Mouse (Mus musculus) limb, embryonic 11.5 days (tissue): ENCODE data around the gene Stt3b. TPM values are rescaled to one million over a fixed set of nuclear protein-coding genes. Genes with fewer than 3 reads are reported as not detected.

Experiments used
- ATAC-seq: fragments of 200-750 bp; cut with Nextera tagmentation; 2 replicates; pipeline ENCODE4 v1.8.0; 2017; ENCODE audit warnings: low read depth; ENCODE audit not compliant: insufficient number of reproducible peaks, low FRiP score, low TSS enrichment
- DNase-seq: peaks from one replicate; pipeline ENCODE4 v3.0.0-alpha.2; 2015; ENCODE audit warnings: low spot score
- H3K27ac ChIP-seq: fragments of 300-500 bp; sonication (generic); replicated peaks from 2 replicates; pipeline ENCODE4 v1.5.1; 2014; ENCODE audit warnings: low read depth, mild to moderate bottlenecking, low read length
- H3K27me3 ChIP-seq: fragments of 300-500 bp; sonication (generic); 2 replicates; pipeline ENCODE4 v1.6.1; 2014; ENCODE audit warnings: mild to moderate bottlenecking, low read length, mixed read lengths; ENCODE audit not compliant: control insufficient read depth, insufficient read depth
- H3K36me3 ChIP-seq: fragments of 300-500 bp; sonication (generic); 2 replicates; pipeline ENCODE4 v1.6.1; 2014; ENCODE audit warnings: mild to moderate bottlenecking, low read length, moderate library complexity, mixed read lengths; ENCODE audit not compliant: control insufficient read depth, insufficient read depth
- H3K4me1 ChIP-seq: fragments of 300-500 bp; sonication (generic); 2 replicates; pipeline ENCODE4 v1.6.1; 2014; ENCODE audit warnings: low read length, mixed read lengths; ENCODE audit not compliant: control insufficient read depth, insufficient read depth
- H3K4me2 ChIP-seq: fragments of 300-500 bp; sonication (generic); 2 replicates; pipeline ENCODE4 v1.6.1; 2014; ENCODE audit warnings: low read depth, mild to moderate bottlenecking, moderate library complexity; ENCODE audit not compliant: severe bottlenecking
- H3K4me3 ChIP-seq: fragments of 300-500 bp; sonication (generic); 2 replicates; pipeline ENCODE4 v1.5.1; 2014; ENCODE audit warnings: low read depth, low read length
- H3K9ac ChIP-seq: fragments of 300-500 bp; sonication (generic); 2 replicates; pipeline ENCODE4 v1.6.1; 2014; ENCODE audit warnings: mild to moderate bottlenecking, low read length
- H3K9me3 ChIP-seq: fragments of 300-500 bp; sonication (generic); 2 replicates; pipeline ENCODE4 v1.6.1; 2016; ENCODE audit warnings: low read length; ENCODE audit not compliant: control insufficient read depth
- WGBS: fragments of 180-500 bp; shearing (Covaris S2); extraction: QIAGEN DNeasy Blood & Tissue Kit; methylation state at CpG from one replicate; pipeline ENCODE4 v1.1.7; 2014; 5-methylcytosine and 5-hydroxymethylcytosine counted together
- polyA plus RNA-seq: library from polyadenylated mRNA; unstranded; fragments of >200 nt; fragmentation: Nextera tagmentation; extraction: Ambion mirVana; gene quantifications from 2 replicates; pipeline ENCODE4 v1.2.1, GENCODE M21; 2014

Stt3b gene
- polyA plus RNA-seq, 1 experiment from 2014 or later: 109 TPM

- Histone ChIP-seq H3K27me3 (no peaks in the 10 kb centered on the region), H3K36me3 (no peaks in the 10 kb centered on the region), H3K4me1 (peaks cover 11% of the 10 kb centered on the region), H3K9me3 (no peaks in the 10 kb centered on the region), H3K9ac (no peak overlapping the region), H3K4me2 (no peak overlapping the region), H3K4me3 (no peak overlapping the region), H3K27ac (no peak overlapping the region)
- no peak for DNase-seq
- 87% methylated on average over 12 of the region's 12 CpGs for WGBS
- no peak for ATAC-seq
These were observed 99.7 kb downstream of the Stt3b start for GRCm38 (mm10) chr9:115210535-115210934.

GRCm38 (mm10) chr9:115209737-115210136 lies 100.5 kb downstream of the Stt3b start:
- H3K27me3 ChIP-seq: no peaks in the 10 kb centered on the region
- H3K4me2 ChIP-seq: no peak overlapping the region
- no peak overlapping the region for H3K4me3 ChIP-seq
- H3K4me1 ChIP-seq: peaks cover 10% of the 10 kb centered on the region
- 88% methylated on average over 7 of the region's 7 CpGs for WGBS
- ATAC-seq: no peak
- no peak for DNase-seq
- no peaks in the 10 kb centered on the region for H3K9me3 ChIP-seq
- no peak overlapping the region for H3K9ac ChIP-seq
- H3K36me3 ChIP-seq: no peaks in the 10 kb centered on the region
- no peak overlapping the region for H3K27ac ChIP-seq

GRCm38 (mm10) chr9:115206219-115206618 lies 104.0 kb downstream of the Stt3b start:
- Histone ChIP-seq H3K9me3 (no peaks in the 10 kb centered on the region), H3K4me2 (no peak overlapping the region), H3K27ac (no peak overlapping the region), H3K4me1 (peaks cover 11% of the 10 kb centered on the region), H3K4me3 (no peak overlapping the region), H3K36me3 (no peaks in the 10 kb centered on the region), H3K9ac (no peak overlapping the region), H3K27me3 (no peaks in the 10 kb centered on the region)
- DNase-seq (no peak), ATAC-seq (no peak)
- 66% methylated on average over 5 of the region's 5 CpGs for WGBS

GRCm38 (mm10) chr9:115205491-115205890 lies 104.7 kb downstream of the Stt3b start:
- peak overlapping the region; percentile 29; the same call in 1 of the 2 replicates for H3K4me2 ChIP-seq

GRCm38 (mm10) chr9:115203136-115203535 lies 107.1 kb downstream of the Stt3b start:
- no peak for ATAC-seq
- WGBS: 66% methylated on average over 6 of the region's 6 CpGs

More at GRCm38 (mm10) chr9:115205491-115205890, 104.7 kb downstream of the Stt3b start:
- H3K9me3 ChIP-seq: no peaks in the 10 kb centered on the region
- ATAC-seq (peak; percentile 55; the same call in 1 of the 2 replicates), DNase-seq (peak; percentile 57)
- peaks cover 11% of the 10 kb centered on the region for H3K4me1 ChIP-seq
- 4% methylated on average over 6 of the region's 6 CpGs for WGBS
- H3K27me3 ChIP-seq: no peaks in the 10 kb centered on the region
- no peaks in the 10 kb centered on the region for H3K36me3 ChIP-seq
- H3K27ac ChIP-seq: no peak overlapping the region
- no peak overlapping the region for H3K9ac ChIP-seq
- peak overlapping the region; percentile 5; the same call in 1 of the 2 replicates for H3K4me3 ChIP-seq

GRCm38 (mm10) chr9:115201264-115201663 lies 109.0 kb downstream of the Stt3b start:
- no peak overlapping the region for H3K9ac ChIP-seq
- no peak for DNase-seq
- no peaks in the 10 kb centered on the region for H3K36me3 ChIP-seq
- 83% methylated on average over 6 of the region's 6 CpGs for WGBS
- H3K4me1 ChIP-seq: peaks cover 11% of the 10 kb centered on the region
- no peak for ATAC-seq
- no peaks in the 10 kb centered on the region for H3K9me3 ChIP-seq
- no peak overlapping the region for H3K4me3 ChIP-seq
- H3K4me2 ChIP-seq: no peak overlapping the region
- H3K27ac ChIP-seq: no peak overlapping the region
- H3K27me3 ChIP-seq: no peaks in the 10 kb centered on the region

More at GRCm38 (mm10) chr9:115203136-115203535, 107.1 kb downstream of the Stt3b start:
- Histone ChIP-seq H3K9me3 (no peaks in the 10 kb centered on the region), H3K4me2 (no peak overlapping the region), H3K27me3 (no peaks in the 10 kb centered on the region), H3K9ac (no peak overlapping the region), H3K27ac (no peak overlapping the region), H3K4me1 (peaks cover 11% of the 10 kb centered on the region), H3K4me3 (no peak overlapping the region), H3K36me3 (no peaks in the 10 kb centered on the region)
- no peak for DNase-seq

GRCm38 (mm10) chr9:115200166-115200862 lies 109.9 kb downstream of the Stt3b start:
- WGBS: 91% methylated on average over 15 of the region's 15 CpGs
- Histone ChIP-seq H3K4me3 (no peak overlapping the region), H3K36me3 (no peaks in the 10 kb centered on the region), H3K4me1 (peaks cover 7% of the 10 kb centered on the region; the same call in 1 of the 2 replicates), H3K27ac (no peak overlapping the region), H3K9ac (no peak overlapping the region), H3K9me3 (no peaks in the 10 kb centered on the region), H3K27me3 (no peaks in the 10 kb centered on the region), H3K4me2 (no peak overlapping the region)
- no peak for DNase-seq
- no peak for ATAC-seq

- Histone ChIP-seq H3K27me3 (no peaks in the 10 kb centered on the region), H3K4me3 (no peak overlapping the region), H3K4me1 (no peaks in the 10 kb centered on the region), H3K9me3 (no peaks in the 10 kb centered on the region), H3K27ac (no peak overlapping the region), H3K4me2 (no peak overlapping the region), H3K36me3 (no peaks in the 10 kb centered on the region), H3K9ac (no peak overlapping the region)
- DNase-seq (no peak), ATAC-seq (no peak)
- WGBS: 79% methylated on average over 7 of the region's 7 CpGs
These were observed 113.1 kb downstream of the Stt3b start for GRCm38 (mm10) chr9:115197082-115197481.
